Mouse (Mus musculus) retina, adult 2 months (tissue): ENCODE data around the gene E130116L18Rik.
"Not testable (repeated sequence)": the region's sequence is repeated elsewhere in the genome, so short reads cannot be mapped to it uniquely, and the experiment has no call there.

Experiments
- DNase-seq: peaks from one replicate; pipeline ENCODE4 v3.0.0-alpha.2; 2012; ENCODE audit warnings: low read depth, low spot score

The E130116L18Rik gene

GRCm38 (mm10) chr5:25181004-25181531 lies 41.9 kb downstream of the E130116L18Rik start, which contains the start of gene Galntl5:
Gene Galntl5, plus strand, starts transcription at chr5:25181460.
- DNase-seq: no peak

GRCm38 (mm10) chr5:25179936-25180488 lies 42.9 kb downstream of the E130116L18Rik start:
- DNase-seq: no peak

- no peak for DNase-seq
These were observed 43.7 kb downstream of the E130116L18Rik start for GRCm38 (mm10) chr5:25179284-25179683.

GRCm38 (mm10) chr5:25178543-25178942 lies 44.4 kb downstream of the E130116L18Rik start:
- not testable (repeated sequence) for DNase-seq

- DNase-seq: not testable (repeated sequence)
These were observed 45.0 kb downstream of the E130116L18Rik start for GRCm38 (mm10) chr5:25177937-25178336.
